Mouse (Mus musculus) thymus, adult 2 months (tissue): ENCODE measurements around the gene Rcor1. TPM values are rescaled to one million over a fixed set of nuclear protein-coding genes. Genes with fewer than 3 reads are reported as not detected.

Experiments
- DNase-seq: peaks from one replicate; pipeline ENCODE4 v3.0.0; 2021
- H3K27ac ChIP-seq: fragments of 200-500 bp; 2 replicates; pipeline ENCODE4 v1.5.1; 2012; ENCODE audit warnings: low read length, control low read depth; ENCODE audit not compliant: control insufficient read depth, insufficient read depth
- H3K27me3 ChIP-seq: fragments of 200-500 bp; 2 replicates; pipeline ENCODE4 v1.6.1; 2012; ENCODE audit warnings: mild to moderate bottlenecking, low read length, moderate library complexity, mixed read lengths; ENCODE audit not compliant: control insufficient read depth, insufficient read depth
- H3K36me3 ChIP-seq: fragments of 200-500 bp; 2 replicates; pipeline ENCODE4 v1.6.1; 2012; ENCODE audit warnings: mild to moderate bottlenecking, low read length, moderate library complexity; ENCODE audit not compliant: control insufficient read depth, insufficient read depth
- H3K4me1 ChIP-seq: fragments of 200-500 bp; replicated peaks from 2 replicates; pipeline ENCODE4 v1.6.1; 2012; ENCODE audit warnings: low read length; ENCODE audit not compliant: control insufficient read depth, insufficient read depth
- H3K4me3 ChIP-seq: fragments of 200-500 bp; 2 replicates; pipeline ENCODE4 v1.5.1; 2012; ENCODE audit warnings: mild to moderate bottlenecking, low read length, control low read depth, moderate library complexity; ENCODE audit not compliant: control insufficient read depth, insufficient read depth
- CTCF ChIP-seq: fragments of 200-500 bp; IDR thresholded peaks from 2 replicates; pipeline ENCODE4 v1.5.1; 2012; ENCODE audit warnings: mild to moderate bottlenecking, control low read depth, low read length, moderate library complexity, borderline replicate concordance; ENCODE audit not compliant: control insufficient read depth, poor library complexity, insufficient read depth; ENCODE audit errors: extremely low read depth
- POLR2A ChIP-seq: fragments of 200-500 bp; IDR thresholded peaks from 2 replicates; pipeline ENCODE4 v1.6.1; 2012; ENCODE audit warnings: mild to moderate bottlenecking, low read length, control low read depth, moderate library complexity; ENCODE audit not compliant: control insufficient read depth, poor library complexity, insufficient read depth; ENCODE audit errors: extremely low read depth
- WGBS: fragments of 180-500 bp; shearing (Covaris S2); methylation state at CpG from one replicate; pipeline ENCODE4 v1.1.7; 2018; 5-methylcytosine and 5-hydroxymethylcytosine counted together
- polyA plus RNA-seq: library from polyadenylated mRNA; depleted of rRNA; stranded (reverse); fragments of >200 nt; gene quantifications from 2 replicates; pipeline ENCODE4 v1.2.3, GENCODE M21; 2012

Rcor1 gene
- polyA plus RNA-seq, 1 experiment, result 21.9 TPM

DNA sequence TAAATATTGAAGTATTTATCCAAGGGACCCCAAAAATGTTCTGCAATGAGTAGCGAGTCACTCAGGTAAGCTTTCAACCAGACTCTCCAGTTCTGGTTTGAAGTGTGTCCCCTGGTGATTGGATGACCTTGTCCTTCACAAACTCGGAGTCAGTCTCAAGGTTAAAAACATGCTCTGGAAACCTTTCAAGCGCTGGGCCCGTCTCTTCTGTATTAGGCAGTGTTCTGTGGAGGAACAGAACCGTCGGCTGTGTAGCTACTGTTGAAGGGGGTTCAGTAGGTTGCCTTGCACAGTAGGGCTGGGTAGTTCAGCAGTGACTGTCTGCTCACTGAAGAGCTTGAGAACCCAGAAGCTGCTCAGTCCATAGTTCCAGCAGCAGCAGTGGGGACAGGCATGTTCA is 115.5 kb downstream of the Rcor1 start:
- H3K27ac ChIP-seq, result no peak overlapping the region
- peaks cover 15% of the 10 kb centered on the region for H3K4me1 ChIP-seq
- 98% methylated on average over 6 of the region's 6 CpGs for WGBS
- DNase-seq, result no peak
- no peaks in the 10 kb centered on the region for H3K27me3 ChIP-seq
- no peaks in the 10 kb centered on the region for H3K36me3 ChIP-seq
- TF ChIP-seq CTCF (no peak), POLR2A (no peak)
- H3K4me3 ChIP-seq, result no peak overlapping the region

DNA sequence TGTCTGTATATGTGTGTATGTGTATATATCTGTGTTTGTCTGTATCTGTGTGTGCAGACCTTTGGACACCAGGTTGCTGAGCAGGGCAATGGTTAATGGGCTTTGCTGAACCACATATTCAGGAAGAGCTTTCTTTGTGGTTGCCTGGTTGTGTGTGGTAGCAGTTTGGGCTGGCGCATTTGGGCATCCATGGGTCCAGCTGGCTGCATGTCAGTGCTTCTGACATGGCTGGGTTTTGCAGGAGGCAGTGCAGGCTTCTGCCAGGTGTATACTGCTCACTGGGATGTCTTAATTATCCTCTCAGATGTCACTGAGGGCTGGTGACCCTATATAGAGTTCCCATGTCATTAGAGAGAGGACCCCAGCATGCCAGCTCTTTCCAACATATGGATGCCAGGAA is 116.6 kb downstream of the Rcor1 start:
- H3K27ac ChIP-seq, result no peak overlapping the region
- DNase-seq, result no peak
- H3K36me3 ChIP-seq, result no peaks in the 10 kb centered on the region
- H3K4me3 ChIP-seq, result no peak overlapping the region
- 78% methylated on average over 1 of the region's 1 CpGs for WGBS
- H3K4me1 ChIP-seq, result peaks cover 20% of the 10 kb centered on the region
- no peaks in the 10 kb centered on the region for H3K27me3 ChIP-seq
- TF ChIP-seq POLR2A, result no peak
- TF ChIP-seq CTCF, result no peak

DNA sequence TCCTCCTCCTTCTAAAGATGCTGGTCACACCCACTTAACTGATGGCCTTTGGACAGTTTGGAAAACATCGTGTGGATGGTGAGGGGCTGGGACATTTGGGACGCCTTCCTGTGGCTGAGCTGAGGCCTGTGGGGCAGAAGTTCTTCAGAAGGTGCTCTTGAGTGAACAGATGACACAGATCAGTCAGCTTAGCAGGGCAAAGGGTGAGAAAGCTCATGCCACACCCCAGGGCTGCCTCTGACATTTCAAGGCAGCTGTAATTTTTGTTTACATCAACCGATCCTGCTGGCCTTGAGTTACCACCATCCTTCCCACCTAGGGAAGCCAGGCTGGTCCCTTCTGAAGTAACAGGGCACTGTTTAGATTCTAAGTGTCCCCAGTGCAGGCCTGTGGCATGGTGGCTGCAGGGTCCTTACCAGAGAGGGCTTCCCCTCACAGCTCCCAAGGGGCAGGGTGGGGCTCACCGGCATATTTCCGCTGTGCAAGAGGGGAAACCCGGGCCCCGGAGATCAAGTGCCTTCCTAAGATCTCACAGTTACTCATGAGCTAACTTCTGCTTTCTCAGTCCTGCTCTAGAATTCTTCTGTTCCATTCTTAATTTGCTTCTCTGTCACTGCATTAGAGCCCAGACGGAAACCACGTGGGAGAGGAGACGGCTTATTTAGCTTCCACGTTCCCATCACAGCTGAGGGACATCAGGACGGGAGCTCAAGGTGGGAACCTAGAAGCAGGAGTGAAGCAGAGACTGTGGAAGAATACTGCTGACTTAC is 120.7 kb downstream of the Rcor1 start:
- 5% methylated on average over 12 of the region's 12 CpGs for WGBS
- Histone ChIP-seq H3K4me1 (peaks cover 38% of the 10 kb centered on the region), H3K36me3 (no peaks in the 10 kb centered on the region), H3K4me3 (peak overlapping the region; percentile 10; the same call in 1 of the 2 replicates), H3K27me3 (no peaks in the 10 kb centered on the region), H3K27ac (peak overlapping the region; percentile 83)
- TF ChIP-seq CTCF, result no peak
- peak; percentile 37; the same call in 1 of the 2 replicates for TF ChIP-seq POLR2A
- peak; percentile 79 for DNase-seq

DNA sequence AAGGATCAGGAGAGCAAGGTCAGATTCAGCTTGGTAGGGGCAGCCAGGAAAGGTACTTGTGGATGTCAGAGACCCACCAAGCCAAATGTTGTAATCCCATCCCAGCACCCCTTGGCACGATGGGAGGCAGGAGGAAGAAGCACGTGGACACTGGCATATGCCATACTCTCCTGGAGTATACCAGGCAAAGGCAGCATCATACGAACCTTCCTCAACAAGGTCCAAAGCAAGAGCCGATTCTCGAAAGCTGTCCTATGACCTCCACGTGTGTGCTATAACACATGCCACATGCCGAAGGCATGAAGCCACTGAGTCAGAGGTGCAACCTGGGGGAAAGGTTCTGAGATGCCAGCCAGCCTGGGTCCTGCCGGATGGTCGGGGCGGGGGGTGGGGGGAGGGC is 121.7 kb downstream of the Rcor1 start:
- 94% methylated on average over 10 of the region's 10 CpGs for WGBS
- H3K4me3 ChIP-seq, result no peak overlapping the region
- no peak for TF ChIP-seq POLR2A
- TF ChIP-seq CTCF, result no peak

DNA sequence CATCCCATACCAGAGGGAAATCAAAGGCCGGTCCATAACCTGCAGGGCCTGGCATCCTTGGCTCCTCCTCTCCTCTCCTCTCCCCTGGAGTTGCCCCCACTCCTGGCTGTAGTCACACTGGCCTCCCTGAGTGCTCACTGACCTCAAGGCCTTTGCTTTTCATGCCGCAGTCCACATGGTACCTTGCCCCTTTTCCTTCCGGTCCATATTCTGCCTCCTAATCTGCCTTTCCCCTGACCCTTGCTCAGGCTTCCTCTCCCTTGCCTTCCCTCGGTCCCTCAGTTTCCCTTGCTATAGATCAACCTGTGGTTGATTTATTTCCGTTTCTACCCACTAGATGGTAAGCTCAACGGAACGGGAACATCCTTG is 122.8 kb downstream of the Rcor1 start:
- WGBS, result 37% methylated on average over 7 of the region's 7 CpGs
- DNase-seq, result no peak
- Histone ChIP-seq H3K4me3 (no peak overlapping the region), H3K27me3 (no peaks in the 10 kb centered on the region), H3K36me3 (no peaks in the 10 kb centered on the region), H3K4me1 (peaks cover 48% of the 10 kb centered on the region), H3K27ac (no peak overlapping the region)
- no peak for TF ChIP-seq POLR2A
- no peak for TF ChIP-seq CTCF

More for the DNA sequence above, 121.7 kb downstream of the Rcor1 start:
- no peak for DNase-seq
- no peak overlapping the region for H3K27ac ChIP-seq
- H3K27me3 ChIP-seq, result no peaks in the 10 kb centered on the region
- peaks cover 48% of the 10 kb centered on the region for H3K4me1 ChIP-seq
- no peaks in the 10 kb centered on the region for H3K36me3 ChIP-seq

DNA sequence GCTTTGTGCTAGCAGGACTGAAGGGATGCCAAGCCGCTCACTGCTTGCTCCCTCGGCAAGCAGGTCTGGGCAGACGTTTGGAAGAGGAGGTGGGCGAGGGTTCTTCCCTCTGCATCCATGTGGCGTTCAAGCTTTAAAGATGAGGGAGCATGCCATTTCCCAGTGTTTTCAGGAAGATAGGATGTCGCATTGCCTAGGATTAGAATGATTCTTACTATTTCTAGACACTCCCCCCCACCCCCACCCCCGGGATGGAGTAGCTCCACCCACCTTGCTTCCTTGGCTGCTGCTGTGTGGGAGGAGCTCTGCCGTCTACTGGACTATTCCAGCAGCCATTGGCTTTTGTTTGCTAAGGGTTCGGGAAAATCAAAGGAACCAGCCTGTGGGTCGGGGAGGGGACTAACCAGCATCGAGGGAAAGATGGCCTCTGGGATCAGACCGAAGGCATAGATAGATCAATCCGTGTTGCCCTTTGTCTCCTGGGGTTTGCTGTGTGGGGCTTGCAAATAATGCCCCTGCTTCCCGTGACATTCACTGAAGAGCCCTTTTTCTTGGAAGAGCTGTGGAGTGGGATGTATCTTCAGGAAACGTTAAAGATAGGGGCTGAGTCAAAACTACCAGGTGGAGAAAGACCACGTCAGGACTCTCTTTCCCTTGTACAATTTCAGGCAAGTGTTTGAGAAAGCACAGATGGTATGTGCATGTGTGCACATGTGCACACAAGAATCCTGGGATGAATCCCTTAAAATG is 123.3 kb downstream of the Rcor1 start:
- DNase-seq, result no peak
- Histone ChIP-seq H3K4me3 (no peak overlapping the region), H3K27ac (no peak overlapping the region), H3K27me3 (no peaks in the 10 kb centered on the region), H3K4me1 (peaks cover 48% of the 10 kb centered on the region), H3K36me3 (no peaks in the 10 kb centered on the region)
- WGBS, result 37% methylated on average over 16 of the region's 16 CpGs
- TF ChIP-seq CTCF (no peak), POLR2A (no peak)
